Mouse (Mus musculus): ENCODE data around the gene Efnb3.
"Not testable (repeated sequence)": the region's sequence is repeated elsewhere in the genome, so short reads cannot be mapped to it uniquely, and the experiment has no call there.

Efnb3 gene

GRCm38 (mm10) chr11:69549060-69549656 lies 10.8 kb downstream of the Efnb3 start, which contains the start of gene Dnah2:
TSS of gene Dnah2 (minus strand) at chr11:69549110.
- no peak for DNase-seq

- peak in 1 of 2 experiments; percentile 44 for DNase-seq
Observed at GRCm38 (mm10) chr11:69547071-69547470, 12.9 kb downstream of the Efnb3 start.

- DNase-seq, result peak; percentile 51 to 67
Observed at GRCm38 (mm10) chr11:69546423-69547053, 13.5 kb downstream of the Efnb3 start.

- no peak for DNase-seq
Observed at GRCm38 (mm10) chr11:69545957-69546356, 14.0 kb downstream of the Efnb3 start.

- DNase-seq, result no peak
Observed at GRCm38 (mm10) chr11:69543598-69543997, 16.4 kb downstream of the Efnb3 start.

- not testable (repeated sequence) for DNase-seq
Observed at GRCm38 (mm10) chr11:69541741-69542140, 18.3 kb downstream of the Efnb3 start.

- no peak for DNase-seq
Observed at GRCm38 (mm10) chr11:69540700-69541099, 19.3 kb downstream of the Efnb3 start.

GRCm38 (mm10) chr11:69534990-69535389 lies 25.0 kb downstream of the Efnb3 start:
- DNase-seq, result no peak

GRCm38 (mm10) chr11:69532480-69533150 lies 27.4 kb downstream of the Efnb3 start:
- no peak for DNase-seq

- not testable (repeated sequence) for DNase-seq
Observed at GRCm38 (mm10) chr11:69530755-69531154, 29.2 kb downstream of the Efnb3 start.

GRCm38 (mm10) chr11:69530281-69530680 lies 29.7 kb downstream of the Efnb3 start:
- not testable (repeated sequence) for DNase-seq

GRCm38 (mm10) chr11:69528031-69528390 lies 32.0 kb downstream of the Efnb3 start:
- DNase-seq, result no peak

GRCm38 (mm10) chr11:69527098-69528030 lies 32.6 kb downstream of the Efnb3 start:
- no peak for DNase-seq

- no peak for DNase-seq
Observed at GRCm38 (mm10) chr11:69526631-69527030, 33.4 kb downstream of the Efnb3 start.

- no peak for DNase-seq
Observed at GRCm38 (mm10) chr11:69525661-69526060, 34.3 kb downstream of the Efnb3 start.

- no peak for DNase-seq
Observed at GRCm38 (mm10) chr11:69523651-69524050, 36.4 kb downstream of the Efnb3 start.

- no peak for DNase-seq
Observed at GRCm38 (mm10) chr11:69521526-69522149, 38.4 kb downstream of the Efnb3 start.

- no peak for DNase-seq
Observed at GRCm38 (mm10) chr11:69519976-69520375, 40.0 kb downstream of the Efnb3 start.

- no peak for DNase-seq
Observed at GRCm38 (mm10) chr11:69516661-69517060, 43.3 kb downstream of the Efnb3 start.

GRCm38 (mm10) chr11:69516151-69516640 lies 43.8 kb downstream of the Efnb3 start:
- no peak for DNase-seq

- DNase-seq, result no peak
Observed at GRCm38 (mm10) chr11:69513840-69514239, 46.2 kb downstream of the Efnb3 start.

GRCm38 (mm10) chr11:69510796-69511496 lies 49.1 kb downstream of the Efnb3 start:
- no peak for DNase-seq
